1 mouse cellular context compared by ENCODE assay signal in genomic region chr16:44138979-44139535, GRCm38 (mm10).
TF ChIP-seq lines count a peak whose summit lies in the region.

No protein-coding gene starts in this region.

TF ChIP-seq in CH12.LX, 34 proteins besides CTCF, POLR2A, EP300 and RAD21 (continued from another document):
- TF ChIP-seq SIN3A (IDR thresholded peaks at IDR 0.05; ENCODE audit: low read length) (peak; percentile 97), MAFK (IDR thresholded peaks at IDR 0.05; ENCODE audit: insufficient replicate concordance, low read length) (no peak), TCF12 (IDR thresholded peaks at IDR 0.05; ENCODE audit: low read depth, low read length) (no peak), ZNF384 (IDR thresholded peaks at IDR 0.05; ENCODE audit: low read depth, low read length) (peak; percentile 98), MEF2A (IDR thresholded peaks at IDR 0.05; ENCODE audit: borderline replicate concordance, low read depth, low read length) (0 out of 2 replicates have a peak, but pooled peaks have one; percentile 36), E2F4 (IDR thresholded peaks at IDR 0.05; ENCODE audit: insufficient replicate concordance, low read depth, low read length) (peak; percentile 79; the same call in 1 of the 2 replicates), MXI1 (IDR thresholded peaks at IDR 0.05; ENCODE audit: low read depth, low read length) (peak; percentile 96), POLR2AphosphoS2 (IDR thresholded peaks at IDR 0.05; ENCODE audit: low read depth, low read length) (no peak), BHLHE40 (IDR thresholded peaks at IDR 0.05; ENCODE audit: low read depth, low read length) (peak; percentile 98)
